Mouse (Mus musculus) left cerebral cortex, adult 2 months (tissue): ENCODE results near the gene Ccdc40. TPM values are rescaled to one million over a fixed set of nuclear protein-coding genes. Genes with fewer than 3 reads are reported as not detected.
"Not testable (repeated sequence)": the region's sequence is repeated elsewhere in the genome, so short reads cannot be mapped to it uniquely, and the experiment has no call there.

Source experiments
- DNase-seq, 2 experiments: peaks; one replicate each; pipeline ENCODE4 v3.0.0; 2021 to 2022; ENCODE audit warnings: low spot score in 2 of 2, mixed read lengths in 1 of 2; ENCODE audit errors: extremely low spot score in 1 of 2
- H3K27ac ChIP-seq: fragments of 200-600 bp; 2 replicates; pipeline ENCODE4 v1.8.1; 2022
- H3K4me3 ChIP-seq: fragments of 200-600 bp; 2 replicates; pipeline ENCODE4 v1.8.1; 2022
- CTCF ChIP-seq: fragments of 200-600 bp; IDR thresholded peaks from 2 replicates; pipeline ENCODE4 v1.8.1; 2022; ENCODE audit warnings: antibody characterized with exemption, mild to moderate bottlenecking, moderate library complexity
- intact Hi-C: fragments of 180-260 bp; cut with DNase I; formaldehyde crosslinking; loops from one replicate; pipeline ENCODE4 v1.15.1; 2025
- total RNA-seq, 2 experiments: library from RNA; stranded (reverse); gene quantifications; 2 replicates each; pipeline ENCODE4 v1.2.3; 2021

Gene Ccdc40
- total RNA-seq, 2 experiments from 2014 or later, result 1.3 to 1.5 TPM

GRCm38 (mm10) chr11:119249011-119249410 is 20.6 kb downstream of the Ccdc40 start:
- intact Hi-C loops, result loop anchor here (1.0 kb wide), 1 partner anchor 46 kb away; no protein-coding TSS in a partner anchor
- DNase-seq, result peak in 1 of 2 experiments; percentile 36
- Histone ChIP-seq H3K4me3 (no peak overlapping the region), H3K27ac (no peak overlapping the region)
- TF ChIP-seq CTCF, result peak; percentile 66

- DNase-seq, result no peak
- Histone ChIP-seq H3K27ac (no peak overlapping the region), H3K4me3 (no peak overlapping the region)
- TF ChIP-seq CTCF, result no peak
- intact Hi-C loops, result no loop called here
These were observed 22.6 kb downstream of the Ccdc40 start for GRCm38 (mm10) chr11:119250998-119251397.

- H3K4me3 ChIP-seq, result no peak overlapping the region
- TF ChIP-seq CTCF, result peak; percentile 60
- intact Hi-C loops, result no loop called here
- no peak for DNase-seq
- H3K27ac ChIP-seq, result no peak overlapping the region
These were observed 24.6 kb downstream of the Ccdc40 start for GRCm38 (mm10) chr11:119252854-119253541.

- intact Hi-C loops, H3K4me3 ChIP-seq, H3K27ac ChIP-seq, DNase-seq: not testable (repeated sequence)
These were observed 28.2 kb downstream of the Ccdc40 start for GRCm38 (mm10) chr11:119256557-119256956.

GRCm38 (mm10) chr11:119258216-119258571 is 29.8 kb downstream of the Ccdc40 start:
- Histone ChIP-seq H3K4me3 (peak overlapping the region; percentile 36), H3K27ac (peak overlapping the region; percentile 86)
- TF ChIP-seq CTCF, result no peak
- no peak for DNase-seq
- intact Hi-C loops, result no loop called here

- TF ChIP-seq CTCF, result no peak
- Histone ChIP-seq H3K27ac (peak overlapping the region; percentile 86), H3K4me3 (peak overlapping the region; percentile 36)
- peak; percentile 43 to 52 for DNase-seq
- intact Hi-C loops, result no loop called here
These were observed 30.4 kb downstream of the Ccdc40 start for GRCm38 (mm10) chr11:119258572-119259322.

- intact Hi-C loops, result no loop called here
- Histone ChIP-seq H3K27ac (no peak overlapping the region), H3K4me3 (no peak overlapping the region)
- DNase-seq, result no peak
- TF ChIP-seq CTCF, result no peak
These were observed 31.6 kb downstream of the Ccdc40 start for GRCm38 (mm10) chr11:119259977-119260376.

- DNase-seq, result no peak
- intact Hi-C loops, result no loop called here
- H3K27ac ChIP-seq, result no peak overlapping the region
- H3K4me3 ChIP-seq, result no peak overlapping the region
- no peak for TF ChIP-seq CTCF
These were observed 36.0 kb downstream of the Ccdc40 start for GRCm38 (mm10) chr11:119264413-119264812.

- intact Hi-C loops, result loop anchor here (5.0 kb wide), 1 partner anchor 214 kb away; no protein-coding TSS in a partner anchor
- TF ChIP-seq CTCF, result no peak
- no peak for DNase-seq
- Histone ChIP-seq H3K4me3 (no peak overlapping the region), H3K27ac (no peak overlapping the region)
These were observed 37.4 kb downstream of the Ccdc40 start for GRCm38 (mm10) chr11:119265811-119266210.

GRCm38 (mm10) chr11:119267241-119267674 is 38.9 kb downstream of the Ccdc40 start:
- Histone ChIP-seq H3K4me3 (no peak overlapping the region), H3K27ac (peak overlapping the region; percentile 97)
- intact Hi-C loops, result loop anchor here (5.0 kb wide), 1 partner anchor 215 kb away; no protein-coding TSS in a partner anchor
- TF ChIP-seq CTCF, result no peak
- peak in 1 of 2 experiments; percentile 38 for DNase-seq

GRCm38 (mm10) chr11:119267768-119268556 is 39.6 kb downstream of the Ccdc40 start, which contains the start of gene Gaa:
Gene Gaa (plus strand): TSS chr11:119267887.
- H3K27ac ChIP-seq, result peak within 1 kb of the TSS; percentile 97
- peak; percentile 95 to 96 for DNase-seq
- peak within 1 kb of the TSS; percentile 85 for H3K4me3 ChIP-seq
- intact Hi-C loops, result loop anchor here (1.0 to 5.0 kb wide), 2 partner anchors 32 to 216 kb away; partner anchors contain the start of gene Eif4a3
- TF ChIP-seq CTCF, result peak; percentile 100
